Mouse (Mus musculus) layer of hippocampus, adult 9-10 months (tissue): ENCODE results near the gene Vsnl1.
A peak's percentile ranks its signal among the peaks of the same experiment; 100 is the strongest.

Experiments
- DNase-seq: peaks from one replicate; pipeline ENCODE4 v3.0.0; 2022; ENCODE audit warnings: low spot score

Vsnl1 gene

GRCm38 (mm10) chr12:11436497-11437265 is at the start of gene Vsnl1:
Gene Vsnl1, minus strand, starts transcription at chr12:11436613.
- peak; percentile 55 for DNase-seq

- DNase-seq: no peak
These were observed 20.2 kb upstream of the Vsnl1 start for GRCm38 (mm10) chr12:11456632-11457031.

- no peak for DNase-seq
These were observed 19.8 kb upstream of the Vsnl1 start for GRCm38 (mm10) chr12:11456213-11456612.

GRCm38 (mm10) chr12:11455549-11456194 is 19.3 kb upstream of the Vsnl1 start, which contains the start of gene Rad51ap2:
Gene Rad51ap2, plus strand, starts transcription at chr12:11456079.
- DNase-seq: peak; percentile 51

- DNase-seq: no peak
These were observed 17.7 kb upstream of the Vsnl1 start for GRCm38 (mm10) chr12:11454146-11454545.

- DNase-seq: no peak
These were observed 1.6 kb upstream of the Vsnl1 start for GRCm38 (mm10) chr12:11437907-11438447.

GRCm38 (mm10) chr12:11437266-11437906 is 973 bp upstream of the Vsnl1 start:
- DNase-seq: peak; percentile 75

- DNase-seq: no peak
These were observed 426 bp downstream of the Vsnl1 start for GRCm38 (mm10) chr12:11436023-11436350.

- DNase-seq: no peak
These were observed 979 bp downstream of the Vsnl1 start for GRCm38 (mm10) chr12:11435246-11436022.

GRCm38 (mm10) chr12:11434446-11434845 is 2.0 kb downstream of the Vsnl1 start:
- no peak for DNase-seq

- DNase-seq: no peak
These were observed 2.7 kb downstream of the Vsnl1 start for GRCm38 (mm10) chr12:11433716-11434115.

GRCm38 (mm10) chr12:11433126-11433525 is 3.3 kb downstream of the Vsnl1 start:
- no peak for DNase-seq

- DNase-seq: no peak
These were observed 9.0 kb downstream of the Vsnl1 start for GRCm38 (mm10) chr12:11427396-11427795.

GRCm38 (mm10) chr12:11418112-11418511 is 18.3 kb downstream of the Vsnl1 start:
- no peak for DNase-seq

GRCm38 (mm10) chr12:11407679-11408078 is 28.7 kb downstream of the Vsnl1 start:
- no peak for DNase-seq

GRCm38 (mm10) chr12:11398791-11399190 is 37.6 kb downstream of the Vsnl1 start:
- DNase-seq: no peak

GRCm38 (mm10) chr12:11397029-11397428 is 39.4 kb downstream of the Vsnl1 start:
- no peak for DNase-seq

GRCm38 (mm10) chr12:11395470-11395869 is 40.9 kb downstream of the Vsnl1 start:
- no peak for DNase-seq

GRCm38 (mm10) chr12:11392525-11392924 is 43.9 kb downstream of the Vsnl1 start:
- DNase-seq: no peak

- DNase-seq: no peak
These were observed 45.0 kb downstream of the Vsnl1 start for GRCm38 (mm10) chr12:11391244-11391949.

- DNase-seq: no peak
These were observed 47.3 kb downstream of the Vsnl1 start for GRCm38 (mm10) chr12:11389141-11389540.
